Mouse (Mus musculus) spleen, adult 2 months (tissue): ENCODE results near the gene 4932438A13Rik.

Experiments used
- CTCF ChIP-seq: fragments of 200-500 bp; IDR thresholded peaks from 2 replicates; pipeline ENCODE4 v1.5.1; 2011; ENCODE audit warnings: mild to moderate bottlenecking, inconsistent platforms; ENCODE audit not compliant: insufficient read depth, insufficient read length, insufficient replicate concordance; ENCODE audit errors: extremely low read depth
- POLR2A ChIP-seq: fragments of 200-500 bp; IDR thresholded peaks from 2 replicates; pipeline ENCODE4 v1.6.1; 2011; ENCODE audit warnings: low read depth, low read length, inconsistent platforms

DNA sequence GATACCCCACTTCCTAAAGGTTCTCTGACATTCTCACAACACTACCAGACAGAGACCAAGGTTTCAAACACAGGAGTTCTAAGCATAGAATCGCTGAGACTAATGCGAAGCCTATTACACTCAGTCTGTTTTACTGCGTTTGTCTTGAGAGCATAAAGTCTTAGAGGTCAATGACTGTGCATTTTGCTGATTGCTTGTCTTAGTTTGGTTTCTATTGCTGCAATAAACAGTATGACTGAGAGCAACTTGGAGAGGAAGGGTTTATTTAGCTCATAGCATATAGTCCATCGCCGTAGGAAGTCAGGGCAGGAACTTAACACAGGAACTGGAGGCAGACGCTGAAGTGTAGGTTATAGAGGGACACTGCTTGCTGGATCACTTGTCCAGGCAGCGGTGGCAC, 26.1 kb upstream of the 4932438A13Rik start:
- TF ChIP-seq POLR2A (no peak), CTCF (no peak)
